Mouse (Mus musculus): ENCODE data around the gene Crls1.

The Crls1 gene

GRCm38 (mm10) chr2:132884303-132884967, 38.0 kb downstream of the Crls1 start:
- DNase-seq (ENCODE audit: low spot score) = no peak

GRCm38 (mm10) chr2:132885312-132885711, 38.8 kb downstream of the Crls1 start:
- no peak for DNase-seq (ENCODE audit: low spot score)

GRCm38 (mm10) chr2:132893826-132894225, 47.4 kb downstream of the Crls1 start:
- no peak for DNase-seq (ENCODE audit: low spot score)

- DNase-seq (ENCODE audit: low spot score) = no peak
These were observed 51.7 kb downstream of the Crls1 start for GRCm38 (mm10) chr2:132898211-132898610.

- DNase-seq (ENCODE audit: low spot score) = no peak
These were observed 54.1 kb downstream of the Crls1 start for GRCm38 (mm10) chr2:132900596-132900995.

- no peak for DNase-seq (ENCODE audit: low spot score)
These were observed 55.2 kb downstream of the Crls1 start for GRCm38 (mm10) chr2:132901636-132902035.

GRCm38 (mm10) chr2:132902056-132902455, 55.6 kb downstream of the Crls1 start:
- no peak for DNase-seq (ENCODE audit: low spot score)

- DNase-seq (ENCODE audit: low spot score) = peak; percentile 49
These were observed 57.0 kb downstream of the Crls1 start for GRCm38 (mm10) chr2:132903498-132903897.

GRCm38 (mm10) chr2:132904961-132905360, 58.5 kb downstream of the Crls1 start:
- DNase-seq (ENCODE audit: low spot score) = no peak

GRCm38 (mm10) chr2:132906763-132907162, 60.3 kb downstream of the Crls1 start:
- DNase-seq (ENCODE audit: low spot score) = no peak

- DNase-seq (ENCODE audit: low spot score) = no peak
These were observed 68.3 kb downstream of the Crls1 start for GRCm38 (mm10) chr2:132914785-132915184.
